Mouse (Mus musculus): ENCODE measurements around the gene Hhat. TPM values are rescaled to one million over a fixed set of nuclear protein-coding genes. Genes with fewer than 3 reads are reported as not detected.

Gene Hhat
- polyA plus RNA-seq, 1 experiment from 2014 or later, result 3.4 TPM

DNA sequence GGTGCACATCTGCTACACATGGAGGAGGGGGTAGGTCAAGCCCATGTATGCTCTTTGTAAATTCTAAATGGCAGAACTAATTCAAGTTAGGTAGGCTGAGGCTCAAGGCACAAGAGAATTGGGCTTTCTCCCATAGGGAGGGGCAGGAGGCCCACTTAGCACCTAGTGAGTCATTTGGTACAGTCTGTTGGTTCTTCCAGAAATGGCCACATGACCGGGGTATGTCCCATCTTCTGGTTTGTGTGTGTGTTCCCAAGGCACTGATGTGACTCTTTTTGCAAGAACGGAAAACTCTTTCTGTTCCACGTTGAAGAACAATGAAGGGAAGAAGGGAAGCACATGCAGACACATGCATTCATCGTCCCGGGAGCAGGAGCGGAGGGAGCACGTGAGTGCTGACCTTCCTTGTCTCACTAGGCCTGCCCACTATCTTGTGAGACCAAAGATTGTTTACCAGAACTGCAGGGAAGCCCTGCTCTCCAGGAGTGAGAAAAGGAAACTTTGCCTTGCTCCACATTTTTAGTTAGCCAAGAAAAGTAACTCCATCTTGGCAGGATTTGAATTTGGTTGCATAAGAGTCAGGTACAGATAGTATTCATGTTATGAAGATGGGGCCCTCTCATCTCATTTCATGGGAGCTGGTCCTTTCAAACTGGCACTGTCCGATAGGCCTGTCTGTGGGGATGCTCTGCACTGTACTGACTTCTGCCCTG is 290.8 kb downstream of the Hhat start:
- Histone ChIP-seq H3K4me1 (ENCODE audit: control insufficient read depth, insufficient read depth, low read depth, low read length) (no peaks in the 10 kb centered on the region), H3K9ac (ENCODE audit: low read depth, low read length) (no peak overlapping the region), H3K9me3 (ENCODE audit: control insufficient read depth, low read length) (no peaks in the 10 kb centered on the region), H3K27ac (ENCODE audit: low read depth, low read length) (no peak overlapping the region), H3K27me3 (replicated peaks; ENCODE audit: control insufficient read depth, insufficient read depth, low read length) (no peaks in the 10 kb centered on the region), H3K4me2 (ENCODE audit: low read length) (no peak overlapping the region), H3K4me3 (ENCODE audit: low read length) (no peak overlapping the region), H3K36me3 (ENCODE audit: control insufficient read depth, insufficient read depth, low read length) (no peaks in the 10 kb centered on the region)
- ATAC-seq, result no peak
- 85% methylated on average over 8 of the region's 8 CpGs for WGBS

DNA sequence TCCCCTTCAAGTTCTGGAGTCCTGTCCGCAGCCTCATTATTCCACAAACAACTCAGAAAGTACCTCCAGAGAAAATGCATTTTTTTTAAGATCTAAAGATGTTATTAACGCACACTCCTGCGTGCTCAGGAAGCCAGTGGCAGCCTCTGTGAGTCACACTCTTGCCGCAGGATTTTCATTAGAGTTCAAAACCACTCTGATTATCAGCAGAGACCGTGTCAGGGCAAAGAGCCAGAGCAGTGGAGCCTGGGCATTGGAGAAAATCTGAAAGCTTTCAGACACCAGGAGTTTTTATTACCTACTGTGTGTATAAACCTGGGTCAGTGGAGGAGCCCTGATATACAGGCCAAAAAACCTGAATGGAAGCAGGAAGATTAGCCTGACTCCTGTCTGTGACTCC is 292.8 kb downstream of the Hhat start:
- 68% methylated on average over 5 of the region's 5 CpGs for WGBS
- Histone ChIP-seq H3K4me1 (ENCODE audit: control insufficient read depth, insufficient read depth, low read depth, low read length) (no peaks in the 10 kb centered on the region), H3K27me3 (replicated peaks; ENCODE audit: control insufficient read depth, insufficient read depth, low read length) (no peaks in the 10 kb centered on the region), H3K9ac (ENCODE audit: low read depth, low read length) (no peak overlapping the region), H3K4me2 (ENCODE audit: low read length) (no peak overlapping the region), H3K4me3 (ENCODE audit: low read length) (no peak overlapping the region), H3K27ac (ENCODE audit: low read depth, low read length) (no peak overlapping the region), H3K9me3 (ENCODE audit: control insufficient read depth, low read length) (no peaks in the 10 kb centered on the region), H3K36me3 (ENCODE audit: control insufficient read depth, insufficient read depth, low read length) (no peaks in the 10 kb centered on the region)
- ATAC-seq, result no peak

DNA sequence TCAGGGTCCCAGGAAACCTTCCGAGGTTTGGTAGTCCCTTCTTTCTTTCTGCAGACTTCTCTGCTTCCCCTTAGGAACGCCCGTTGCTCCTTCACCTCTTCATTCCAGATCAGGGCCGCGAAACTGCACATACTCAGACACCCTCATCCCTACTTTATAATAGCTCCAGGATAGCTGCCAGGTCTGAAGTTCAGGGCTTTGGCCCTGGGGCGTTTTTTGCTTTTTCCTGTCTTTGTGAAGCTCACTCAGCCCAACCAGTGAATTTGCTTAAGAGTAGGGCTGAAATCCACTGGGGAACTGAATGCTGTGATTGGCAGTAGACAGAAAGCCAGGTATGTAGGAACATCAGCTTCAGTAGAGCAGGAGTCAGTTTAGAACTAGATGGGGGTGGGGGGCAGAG is 293.5 kb downstream of the Hhat start:
- H3K4me1 ChIP-seq (ENCODE audit: control insufficient read depth, insufficient read depth, low read depth, low read length), result no peaks in the 10 kb centered on the region

DNA sequence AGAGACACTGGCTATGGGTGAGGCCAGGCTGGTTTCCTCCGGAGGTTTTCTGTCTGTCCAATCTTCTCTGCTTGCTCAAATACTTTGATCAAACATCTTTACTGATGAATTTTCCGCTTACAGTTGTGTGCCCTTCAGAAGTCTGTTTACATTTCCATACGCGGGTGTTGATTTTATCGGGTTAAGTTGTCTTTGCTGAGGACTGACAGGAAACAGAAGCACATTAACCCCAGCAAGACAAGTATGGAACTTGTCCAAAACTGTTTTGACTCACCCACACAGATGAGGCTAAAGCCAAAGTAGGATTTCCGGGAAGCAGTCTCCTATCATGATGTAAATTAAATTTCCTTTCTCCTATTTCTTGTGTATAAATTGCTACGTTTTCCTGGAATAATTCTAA is 294.3 kb downstream of the Hhat start:
- H3K4me1 ChIP-seq (ENCODE audit: control insufficient read depth, insufficient read depth, low read depth, low read length), result no peaks in the 10 kb centered on the region
- H3K36me3 ChIP-seq (ENCODE audit: control insufficient read depth, insufficient read depth, low read length), result no peaks in the 10 kb centered on the region
- H3K9me3 ChIP-seq (ENCODE audit: control insufficient read depth, low read length), result no peaks in the 10 kb centered on the region
- H3K4me2 ChIP-seq (ENCODE audit: low read length), result no peak overlapping the region
- no peak overlapping the region for H3K27ac ChIP-seq (ENCODE audit: low read depth, low read length)
- H3K27me3 ChIP-seq (replicated peaks; ENCODE audit: control insufficient read depth, insufficient read depth, low read length), result no peaks in the 10 kb centered on the region
- no peak for ATAC-seq
- no peak overlapping the region for H3K4me3 ChIP-seq (ENCODE audit: low read length)
- no peak overlapping the region for H3K9ac ChIP-seq (ENCODE audit: low read depth, low read length)
- 73% methylated on average over 7 of the region's 7 CpGs for WGBS

More for the DNA sequence above, 293.5 kb downstream of the Hhat start:
- no peaks in the 10 kb centered on the region for H3K9me3 ChIP-seq (ENCODE audit: control insufficient read depth, low read length)
- H3K4me2 ChIP-seq (ENCODE audit: low read length), result no peak overlapping the region
- H3K27ac ChIP-seq (ENCODE audit: low read depth, low read length), result no peak overlapping the region
- ATAC-seq, result no peak
- H3K36me3 ChIP-seq (ENCODE audit: control insufficient read depth, insufficient read depth, low read length), result no peaks in the 10 kb centered on the region
- WGBS, result 88% methylated on average over 6 of the region's 6 CpGs
- H3K4me3 ChIP-seq (ENCODE audit: low read length), result no peak overlapping the region
- no peak overlapping the region for H3K9ac ChIP-seq (ENCODE audit: low read depth, low read length)
- H3K27me3 ChIP-seq (replicated peaks; ENCODE audit: control insufficient read depth, insufficient read depth, low read length), result no peaks in the 10 kb centered on the region

DNA sequence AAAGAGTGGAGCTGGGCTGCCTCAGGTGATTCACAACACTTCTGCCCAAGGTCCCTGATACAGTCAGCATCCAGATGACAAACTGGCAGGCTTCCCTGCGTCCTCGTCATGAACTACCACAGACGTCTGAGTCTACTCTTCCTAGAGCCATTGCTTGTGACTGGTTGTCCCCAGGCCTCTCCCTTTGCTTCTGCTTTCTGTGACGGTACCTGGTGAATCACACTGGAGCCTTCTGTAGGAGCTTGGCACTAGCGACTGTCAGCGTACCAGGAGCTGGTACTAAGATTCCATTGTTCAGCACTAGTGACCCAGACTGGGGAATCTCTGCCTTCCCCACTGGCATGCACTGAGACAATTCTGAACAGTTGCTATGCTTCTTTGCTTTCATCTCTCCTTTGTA is 297.9 kb downstream of the Hhat start:
- Histone ChIP-seq H3K9ac (ENCODE audit: low read depth, low read length) (no peak overlapping the region), H3K27me3 (replicated peaks; ENCODE audit: control insufficient read depth, insufficient read depth, low read length) (no peaks in the 10 kb centered on the region), H3K4me2 (ENCODE audit: low read length) (no peak overlapping the region), H3K4me1 (ENCODE audit: control insufficient read depth, insufficient read depth, low read depth, low read length) (no peaks in the 10 kb centered on the region), H3K27ac (ENCODE audit: low read depth, low read length) (no peak overlapping the region), H3K36me3 (ENCODE audit: control insufficient read depth, insufficient read depth, low read length) (no peaks in the 10 kb centered on the region), H3K9me3 (ENCODE audit: control insufficient read depth, low read length) (no peaks in the 10 kb centered on the region), H3K4me3 (ENCODE audit: low read length) (no peak overlapping the region)
- WGBS, result 86% methylated on average over 6 of the region's 6 CpGs
- no peak for ATAC-seq

DNA sequence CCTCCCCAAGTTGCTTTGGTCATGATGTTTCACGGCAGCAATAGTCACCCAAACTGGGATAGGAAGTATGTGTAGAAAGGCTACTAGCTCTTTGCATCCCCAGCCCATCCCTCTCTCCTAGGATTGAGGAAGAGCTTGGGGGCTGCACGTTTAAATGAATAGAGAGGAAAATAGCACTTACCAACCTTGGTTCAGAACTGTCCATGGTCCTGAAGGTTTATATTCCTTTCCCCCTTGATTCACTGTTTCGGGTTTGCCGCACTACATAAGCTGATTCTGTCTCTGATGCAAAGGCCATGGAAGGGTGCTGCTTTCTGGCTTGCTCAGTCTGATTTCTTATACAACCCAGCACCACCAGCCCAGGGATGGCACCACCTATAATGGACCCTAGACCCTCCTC is 298.7 kb downstream of the Hhat start:
- no peaks in the 10 kb centered on the region for H3K27me3 ChIP-seq (replicated peaks; ENCODE audit: control insufficient read depth, insufficient read depth, low read length)
- no peak overlapping the region for H3K27ac ChIP-seq (ENCODE audit: low read depth, low read length)
- H3K4me1 ChIP-seq (ENCODE audit: control insufficient read depth, insufficient read depth, low read depth, low read length), result no peaks in the 10 kb centered on the region
- no peak overlapping the region for H3K4me2 ChIP-seq (ENCODE audit: low read length)
- no peak overlapping the region for H3K4me3 ChIP-seq (ENCODE audit: low read length)
- WGBS, result 59% methylated on average over 4 of the region's 4 CpGs
- no peaks in the 10 kb centered on the region for H3K9me3 ChIP-seq (ENCODE audit: control insufficient read depth, low read length)
- H3K36me3 ChIP-seq (ENCODE audit: control insufficient read depth, insufficient read depth, low read length), result no peaks in the 10 kb centered on the region
- H3K9ac ChIP-seq (ENCODE audit: low read depth, low read length), result no peak overlapping the region
- ATAC-seq, result no peak

DNA sequence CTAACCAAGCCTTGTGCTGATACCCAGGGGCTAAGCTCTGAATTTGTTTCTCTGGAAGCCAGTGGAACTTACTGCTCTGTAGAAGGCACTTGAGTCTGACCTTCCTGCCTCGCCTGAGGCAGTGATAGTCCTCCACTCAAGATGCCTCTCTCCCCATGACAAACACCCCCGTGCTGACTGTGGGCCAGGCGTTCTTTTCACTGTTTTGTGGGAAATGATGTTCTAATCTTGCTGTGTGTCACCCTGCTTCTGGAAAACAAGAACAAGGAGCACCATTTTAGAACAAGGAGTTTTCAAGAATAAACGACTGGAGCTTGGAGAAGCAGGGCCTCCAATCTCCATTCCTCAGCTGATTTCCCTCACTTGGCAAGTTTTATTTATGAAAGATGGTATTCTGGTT is 307.3 kb downstream of the Hhat start:
- Histone ChIP-seq H3K27ac (ENCODE audit: low read depth, low read length) (no peak overlapping the region), H3K27me3 (replicated peaks; ENCODE audit: control insufficient read depth, insufficient read depth, low read length) (no peaks in the 10 kb centered on the region), H3K4me3 (ENCODE audit: low read length) (no peak overlapping the region), H3K4me2 (ENCODE audit: low read length) (no peak overlapping the region), H3K4me1 (ENCODE audit: control insufficient read depth, insufficient read depth, low read depth, low read length) (no peaks in the 10 kb centered on the region), H3K9ac (ENCODE audit: low read depth, low read length) (no peak overlapping the region), H3K9me3 (ENCODE audit: control insufficient read depth, low read length) (no peaks in the 10 kb centered on the region), H3K36me3 (ENCODE audit: control insufficient read depth, insufficient read depth, low read length) (no peaks in the 10 kb centered on the region)
- no peak for ATAC-seq
- 76% methylated on average over 4 of the region's 4 CpGs for WGBS

DNA sequence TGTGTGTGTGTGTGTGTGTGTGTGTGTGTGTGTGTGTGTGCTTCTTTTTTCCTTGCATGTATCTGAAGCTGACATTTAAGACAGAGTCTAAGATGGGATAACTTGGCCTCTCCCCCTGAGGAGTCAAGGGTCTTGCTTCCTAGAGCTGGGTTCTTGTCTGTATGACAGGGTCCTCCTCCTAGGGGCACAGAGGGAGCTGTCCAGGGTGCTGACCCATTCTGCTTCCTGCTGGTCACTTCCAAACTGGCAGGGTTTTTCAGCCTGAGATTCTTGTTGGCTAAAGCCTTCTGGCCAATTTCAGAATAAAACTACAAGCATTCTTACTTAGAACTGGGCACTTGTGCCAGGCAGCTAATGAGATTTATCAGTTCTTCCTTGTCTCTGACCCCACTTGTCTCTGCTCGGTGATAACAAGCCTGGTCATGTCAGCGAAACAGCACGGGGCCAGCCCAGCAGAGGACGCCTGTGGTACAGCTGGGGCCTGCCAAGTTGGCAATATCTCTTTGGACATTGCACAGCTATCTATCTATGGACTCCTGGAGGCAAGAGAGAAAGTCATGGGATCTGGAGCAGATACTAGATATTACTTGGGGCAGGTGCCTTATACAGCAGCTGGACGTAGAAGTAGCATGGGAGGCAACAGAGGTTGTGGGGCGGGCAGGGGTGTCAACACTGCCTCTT is 313.4 kb downstream of the Hhat start:
- no peaks in the 10 kb centered on the region for H3K4me1 ChIP-seq (ENCODE audit: control insufficient read depth, insufficient read depth, low read depth, low read length)
- no peak overlapping the region for H3K9ac ChIP-seq (ENCODE audit: low read depth, low read length)
- ATAC-seq, result no peak
- no peak overlapping the region for H3K4me3 ChIP-seq (ENCODE audit: low read length)
- no peaks in the 10 kb centered on the region for H3K9me3 ChIP-seq (ENCODE audit: control insufficient read depth, low read length)
- H3K36me3 ChIP-seq (ENCODE audit: control insufficient read depth, insufficient read depth, low read length), result no peaks in the 10 kb centered on the region
- WGBS, result 68% methylated on average over 6 of the region's 6 CpGs
- H3K27ac ChIP-seq (ENCODE audit: low read depth, low read length), result no peak overlapping the region
- no peak overlapping the region for H3K4me2 ChIP-seq (ENCODE audit: low read length)
- H3K27me3 ChIP-seq (replicated peaks; ENCODE audit: control insufficient read depth, insufficient read depth, low read length), result no peaks in the 10 kb centered on the region

DNA sequence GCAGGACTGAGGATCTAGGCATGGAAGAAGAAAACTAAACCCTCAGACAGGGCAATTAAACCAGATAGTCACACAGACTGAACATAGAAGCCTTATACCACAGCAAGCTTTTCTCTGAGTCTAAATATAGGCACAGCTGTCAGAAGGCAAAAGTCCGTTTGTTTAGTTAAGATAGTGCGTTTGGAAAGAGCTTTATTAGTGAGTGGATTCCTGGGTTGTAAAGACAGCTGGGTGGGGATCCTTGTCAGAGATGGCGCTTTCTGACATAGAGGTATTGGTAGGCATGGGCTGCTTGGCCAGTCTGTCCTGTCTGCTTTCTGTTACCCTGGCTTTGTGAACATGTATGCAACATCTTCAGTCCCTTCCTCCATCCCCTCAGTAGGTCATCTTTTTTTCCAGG is 314.0 kb downstream of the Hhat start:
- Histone ChIP-seq H3K9me3 (ENCODE audit: control insufficient read depth, low read length) (no peaks in the 10 kb centered on the region), H3K27me3 (replicated peaks; ENCODE audit: control insufficient read depth, insufficient read depth, low read length) (no peaks in the 10 kb centered on the region), H3K4me2 (ENCODE audit: low read length) (no peak overlapping the region), H3K4me1 (ENCODE audit: control insufficient read depth, insufficient read depth, low read depth, low read length) (no peaks in the 10 kb centered on the region), H3K27ac (ENCODE audit: low read depth, low read length) (no peak overlapping the region), H3K36me3 (ENCODE audit: control insufficient read depth, insufficient read depth, low read length) (no peaks in the 10 kb centered on the region), H3K9ac (ENCODE audit: low read depth, low read length) (no peak overlapping the region), H3K4me3 (ENCODE audit: low read length) (no peak overlapping the region)
- 68% methylated on average over 3 of the region's 3 CpGs for WGBS
- no peak for ATAC-seq
